Mouse (Mus musculus): ENCODE data around the gene Snrnp25. TPM values are rescaled to one million over a fixed set of nuclear protein-coding genes. Genes with fewer than 3 reads are reported as not detected.

The Snrnp25 gene
- polyA plus RNA-seq, 1 experiment from 2014 or later = 114 TPM

- H3K4me2 ChIP-seq = no peak overlapping the region
- no peak overlapping the region for H3K4me3 ChIP-seq (ENCODE audit: low read depth, low read length)
- H3K9ac ChIP-seq (ENCODE audit: low read depth, low read length) = no peak overlapping the region
- H3K27ac ChIP-seq (ENCODE audit: low read depth, low read length) = no peak overlapping the region
- ATAC-seq (replicated peaks; ENCODE audit: low FRiP score) = no peak
- 91% methylated on average over 10 of the region's 10 CpGs for WGBS
- 0 out of 2 replicates have a peak, but pooled peaks cover 3% of the 10 kb centered on the region for H3K9me3 ChIP-seq (ENCODE audit: control insufficient read depth, low read length)
- peaks cover 45% of the 10 kb centered on the region for H3K27me3 ChIP-seq (replicated peaks; ENCODE audit: control insufficient read depth, insufficient read depth, low read length)
- no peaks in the 10 kb centered on the region; the same call in 1 of the 2 replicates for H3K36me3 ChIP-seq (ENCODE audit: control insufficient read depth, insufficient read depth, low read length)
- H3K4me1 ChIP-seq (replicated peaks; ENCODE audit: control insufficient read depth, insufficient read depth, low read length) = peaks cover 26% of the 10 kb centered on the region
- DNase-seq (ENCODE audit: low spot score) = no peak
These were observed 14.1 kb downstream of the Snrnp25 start for GRCm38 (mm10) chr11:32219287-32219686.

GRCm38 (mm10) chr11:32220607-32221224, 15.5 kb downstream of the Snrnp25 start:
- Histone ChIP-seq H3K27ac (ENCODE audit: low read depth, low read length) (no peak overlapping the region; the same call in 1 of the 2 replicates), H3K27me3 (replicated peaks; ENCODE audit: control insufficient read depth, insufficient read depth, low read length) (peaks cover 46% of the 10 kb centered on the region)
- ATAC-seq (replicated peaks; ENCODE audit: low FRiP score) = peak; percentile 13

GRCm38 (mm10) chr11:32221225-32221950, 16.2 kb downstream of the Snrnp25 start:
- Histone ChIP-seq H3K9me3 (ENCODE audit: control insufficient read depth, low read length) (0 out of 2 replicates have a peak, but pooled peaks cover 3% of the 10 kb centered on the region), H3K27me3 (replicated peaks; ENCODE audit: control insufficient read depth, insufficient read depth, low read length) (peaks cover 46% of the 10 kb centered on the region), H3K4me1 (replicated peaks; ENCODE audit: control insufficient read depth, insufficient read depth, low read length) (peaks cover 45% of the 10 kb centered on the region), H3K27ac (ENCODE audit: low read depth, low read length) (peak overlapping the region; percentile 77), H3K4me2 (peak overlapping the region; percentile 90), H3K36me3 (ENCODE audit: control insufficient read depth, insufficient read depth, low read length) (no peaks in the 10 kb centered on the region), H3K4me3 (ENCODE audit: low read depth, low read length) (peak overlapping the region; percentile 72), H3K9ac (ENCODE audit: low read depth, low read length) (peak overlapping the region; percentile 75)
- under 1% methylated on average over 44 of the region's 46 CpGs for WGBS
- ATAC-seq (replicated peaks; ENCODE audit: low FRiP score) (peak; percentile 40), DNase-seq (ENCODE audit: low spot score) (peak; percentile 67)

More at GRCm38 (mm10) chr11:32220607-32221224, 15.5 kb downstream of the Snrnp25 start:
- H3K4me2 ChIP-seq = peak overlapping the region; percentile 90
- peak; percentile 46 for DNase-seq (ENCODE audit: low spot score)
- WGBS = 43% methylated on average over 10 of the region's 10 CpGs
- no peaks in the 10 kb centered on the region for H3K36me3 ChIP-seq (ENCODE audit: control insufficient read depth, insufficient read depth, low read length)
- H3K4me3 ChIP-seq (ENCODE audit: low read depth, low read length) = peak overlapping the region; percentile 72
- H3K9me3 ChIP-seq (ENCODE audit: control insufficient read depth, low read length) = 0 out of 2 replicates have a peak, but pooled peaks cover 3% of the 10 kb centered on the region
- peak overlapping the region; percentile 75; the same call in 1 of the 2 replicates for H3K9ac ChIP-seq (ENCODE audit: low read depth, low read length)
- H3K4me1 ChIP-seq (replicated peaks; ENCODE audit: control insufficient read depth, insufficient read depth, low read length) = peaks cover 40% of the 10 kb centered on the region

- H3K9me3 ChIP-seq (ENCODE audit: control insufficient read depth, low read length) = 0 out of 2 replicates have a peak, but pooled peaks cover 3% of the 10 kb centered on the region
- peaks cover 47% of the 10 kb centered on the region for H3K4me1 ChIP-seq (replicated peaks; ENCODE audit: control insufficient read depth, insufficient read depth, low read length)
- H3K4me2 ChIP-seq = peak within 1 kb of the TSS; percentile 90
- H3K27ac ChIP-seq (ENCODE audit: low read depth, low read length) = peak within 1 kb of the TSS; percentile 77
- DNase-seq (ENCODE audit: low spot score) (peak; percentile 66), ATAC-seq (replicated peaks; ENCODE audit: low FRiP score) (peak; percentile 37)
- WGBS = under 1% methylated on average over 68 of the region's 72 CpGs
- H3K9ac ChIP-seq (ENCODE audit: low read depth, low read length) = peak within 1 kb of the TSS; percentile 75
- H3K4me3 ChIP-seq (ENCODE audit: low read depth, low read length) = peak within 1 kb of the TSS; percentile 72
- peaks cover 46% of the 10 kb centered on the region for H3K27me3 ChIP-seq (replicated peaks; ENCODE audit: control insufficient read depth, insufficient read depth, low read length)
- H3K36me3 ChIP-seq (ENCODE audit: control insufficient read depth, insufficient read depth, low read length) = no peaks in the 10 kb centered on the region
These were observed 16.8 kb downstream of the Snrnp25 start, which contains the start of gene Rhbdf1 for GRCm38 (mm10) chr11:32221951-32222409. Gene Rhbdf1, minus strand, starts transcription at chr11:32222300.

- no peak for DNase-seq (ENCODE audit: low spot score)
- peak overlapping the region; percentile 75 for H3K9ac ChIP-seq (ENCODE audit: low read depth, low read length)
- 10% methylated on average over 21 of the region's 21 CpGs for WGBS
- no peaks in the 10 kb centered on the region for H3K36me3 ChIP-seq (ENCODE audit: control insufficient read depth, insufficient read depth, low read length)
- peaks cover 46% of the 10 kb centered on the region for H3K27me3 ChIP-seq (replicated peaks; ENCODE audit: control insufficient read depth, insufficient read depth, low read length)
- no peak for ATAC-seq (replicated peaks; ENCODE audit: low FRiP score)
- H3K27ac ChIP-seq (ENCODE audit: low read depth, low read length) = no peak overlapping the region
- peak overlapping the region; percentile 72 for H3K4me3 ChIP-seq (ENCODE audit: low read depth, low read length)
- peaks cover 52% of the 10 kb centered on the region for H3K4me1 ChIP-seq (replicated peaks; ENCODE audit: control insufficient read depth, insufficient read depth, low read length)
- H3K9me3 ChIP-seq (ENCODE audit: control insufficient read depth, low read length) = 0 out of 2 replicates have a peak, but pooled peaks cover 3% of the 10 kb centered on the region
- H3K4me2 ChIP-seq = peak overlapping the region; percentile 90
These were observed 17.5 kb downstream of the Snrnp25 start for GRCm38 (mm10) chr11:32222570-32223194.

- 66% methylated on average over 4 of the region's 4 CpGs for WGBS
- peaks cover 52% of the 10 kb centered on the region for H3K4me1 ChIP-seq (replicated peaks; ENCODE audit: control insufficient read depth, insufficient read depth, low read length)
- 0 out of 2 replicates have a peak, but pooled peaks cover 3% of the 10 kb centered on the region for H3K9me3 ChIP-seq (ENCODE audit: control insufficient read depth, low read length)
- H3K4me3 ChIP-seq (ENCODE audit: low read depth, low read length) = 0 out of 2 replicates have a peak overlapping the region, but pooled peaks have one; percentile 9
- H3K4me2 ChIP-seq = peak overlapping the region; percentile 90; the same call in 1 of the 2 replicates
- H3K36me3 ChIP-seq (ENCODE audit: control insufficient read depth, insufficient read depth, low read length) = peaks cover 3% of the 10 kb centered on the region; the same call in 1 of the 2 replicates
- H3K27ac ChIP-seq (ENCODE audit: low read depth, low read length) = no peak overlapping the region
- H3K9ac ChIP-seq (ENCODE audit: low read depth, low read length) = no peak overlapping the region
- ATAC-seq (replicated peaks; ENCODE audit: low FRiP score) (no peak), DNase-seq (ENCODE audit: low spot score) (no peak)
- H3K27me3 ChIP-seq (replicated peaks; ENCODE audit: control insufficient read depth, insufficient read depth, low read length) = peaks cover 46% of the 10 kb centered on the region
These were observed 18.2 kb downstream of the Snrnp25 start for GRCm38 (mm10) chr11:32223297-32223967.

- DNase-seq (ENCODE audit: low spot score) (peak; percentile 58), ATAC-seq (replicated peaks; ENCODE audit: low FRiP score) (no peak)
- no peak overlapping the region for H3K4me3 ChIP-seq (ENCODE audit: low read depth, low read length)
- peak overlapping the region; percentile 62; the same call in 1 of the 2 replicates for H3K27ac ChIP-seq (ENCODE audit: low read depth, low read length)
- H3K27me3 ChIP-seq (replicated peaks; ENCODE audit: control insufficient read depth, insufficient read depth, low read length) = peaks cover 44% of the 10 kb centered on the region
- peak overlapping the region; percentile 30 for H3K4me2 ChIP-seq
- WGBS = 12% methylated on average over 4 of the region's 4 CpGs
- H3K9ac ChIP-seq (ENCODE audit: low read depth, low read length) = no peak overlapping the region
- H3K36me3 ChIP-seq (ENCODE audit: control insufficient read depth, insufficient read depth, low read length) = peaks cover 3% of the 10 kb centered on the region; the same call in 1 of the 2 replicates
- 0 out of 2 replicates have a peak, but pooled peaks cover 3% of the 10 kb centered on the region for H3K9me3 ChIP-seq (ENCODE audit: control insufficient read depth, low read length)
- H3K4me1 ChIP-seq (replicated peaks; ENCODE audit: control insufficient read depth, insufficient read depth, low read length) = peaks cover 52% of the 10 kb centered on the region
These were observed 19.4 kb downstream of the Snrnp25 start for GRCm38 (mm10) chr11:32224468-32225139.
